Mouse (Mus musculus): ENCODE measurements around the gene Slc27a5.

DNA sequence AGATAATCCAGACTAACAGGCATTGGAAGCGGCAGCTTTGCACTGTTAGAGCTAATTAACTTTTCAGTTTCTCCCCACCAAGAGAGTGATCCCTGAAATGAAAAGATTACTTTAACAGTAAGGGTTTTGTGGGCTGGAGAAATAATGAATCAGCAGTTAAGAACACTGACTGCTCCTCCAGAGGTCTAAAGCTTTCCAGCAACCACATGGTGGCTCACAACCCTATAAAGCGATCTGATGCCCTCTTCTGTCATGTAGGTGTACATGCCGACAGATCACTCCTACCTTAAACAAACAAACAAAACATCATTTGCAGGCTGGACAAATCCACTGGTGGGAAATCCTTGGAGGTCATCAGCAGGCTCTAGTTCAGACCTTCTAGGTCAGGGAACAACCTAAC is 43.1 kb downstream of the Slc27a5 start:
- TF ChIP-seq POLR2A (IDR thresholded peaks at IDR 0.05; ENCODE audit: low read depth, low read length): no peak
- no peak for TF ChIP-seq ETS1 (conservative IDR thresholded peaks at IDR 0.05; ENCODE audit: low read depth, low read length)
- peak in 1 of 2 experiments; percentile 76; a peak in 2 of 4 replicates for TF ChIP-seq CTCF (conservative IDR thresholded peaks at IDR 0.05 in 1 of 2, IDR thresholded peaks at IDR 0.05 in 1 of 2; ENCODE audit: low read depth in 2 of 2, low read length in 2 of 2)
- TF ChIP-seq CHD2 (IDR thresholded peaks at IDR 0.05; ENCODE audit: low read length): no peak
- TF ChIP-seq KAT2A (IDR thresholded peaks at IDR 0.05; ENCODE audit: insufficient replicate concordance, low read length): no peak
- TF ChIP-seq MAZ (IDR thresholded peaks at IDR 0.05; ENCODE audit: low read depth, low read length): no peak
- TF ChIP-seq ZMIZ1 (IDR thresholded peaks at IDR 0.05; ENCODE audit: low read depth, low read length): no peak
- peak; percentile 52; the same call in 1 of the 2 replicates for TF ChIP-seq MAX (IDR thresholded peaks at IDR 0.05; ENCODE audit: low read length)
- TF ChIP-seq USF1 (IDR thresholded peaks at IDR 0.05; ENCODE audit: low read depth, low read length): no peak
- TF ChIP-seq EP300 (IDR thresholded peaks at IDR 0.05; ENCODE audit: low read length): no peak
- TF ChIP-seq CHD1 (IDR thresholded peaks at IDR 0.05; ENCODE audit: low read depth, low read length): no peak
